Mouse (Mus musculus) G1E (cell line): ENCODE measurements around the gene Sh3gl1. TPM values are rescaled to one million over a fixed set of nuclear protein-coding genes. Genes with fewer than 3 reads are reported as not detected.

Experiments used
- ATAC-seq: 2 replicates; pipeline ENCODE4 v1.8.0; 2016; ENCODE audit warnings: mild to moderate bottlenecking; ENCODE audit not compliant: insufficient number of reproducible peaks, poor library complexity, low FRiP score, severe bottlenecking; ENCODE audit errors: extremely low read depth
- DNase-seq: peaks from one replicate; pipeline ENCODE4 v3.0.0; 2012; ENCODE audit warnings: low spot score
- H3K27me3 ChIP-seq: 2 replicates; pipeline ENCODE4 v1.6.1; 2012; ENCODE audit warnings: mild to moderate bottlenecking, low read length, inconsistent platforms; ENCODE audit not compliant: insufficient read depth
- H3K36me3 ChIP-seq: replicated peaks from 2 replicates; pipeline ENCODE3; 2012; ENCODE audit warnings: mild to moderate bottlenecking, inconsistent platforms
- H3K4me1 ChIP-seq: 2 replicates; pipeline ENCODE4 v1.6.1; 2012; ENCODE audit warnings: low read depth, low read length, inconsistent platforms, mixed read lengths; ENCODE audit not compliant: insufficient read depth
- H3K4me3 ChIP-seq: 2 replicates; pipeline ENCODE4 v1.5.1; 2012; ENCODE audit warnings: low read depth, mild to moderate bottlenecking, inconsistent platforms, low read length, moderate library complexity, mixed read lengths
- H3K9me3 ChIP-seq: replicated peaks from 2 replicates; pipeline ENCODE4 v1.6.1; 2012; ENCODE audit warnings: inconsistent platforms
- CTCF ChIP-seq: IDR thresholded peaks from 2 replicates; pipeline ENCODE4 v1.5.1; 2012; ENCODE audit warnings: low read depth, low read length, inconsistent platforms, mixed read lengths
- GATA1 ChIP-seq: IDR thresholded peaks from 2 replicates; pipeline ENCODE4 v1.6.1; 2012; ENCODE audit warnings: borderline replicate concordance, low read length, inconsistent platforms, mixed read lengths
- GATA2 ChIP-seq: IDR thresholded peaks from 2 replicates; pipeline ENCODE4 v1.6.1; 2012; ENCODE audit warnings: low read depth, low read length, inconsistent platforms, borderline replicate concordance
- POLR2AphosphoS5 ChIP-seq: IDR thresholded peaks from 2 replicates; pipeline ENCODE4 v1.6.1; 2012; ENCODE audit warnings: low read depth, low read length, inconsistent platforms; ENCODE audit not compliant: insufficient replicate concordance
- TAL1 ChIP-seq: conservative IDR thresholded peaks from 2 replicates; pipeline ENCODE4 v1.6.1; 2012; ENCODE audit warnings: low read depth, low read length, inconsistent platforms, mixed read lengths
- polyA plus RNA-seq: library from polyadenylated mRNA; stranded (reverse); fragments of >175 nt; gene quantifications from 2 replicates; pipeline ENCODE4 v1.2.3, GENCODE M21; 2012
- total RNA-seq, 2 experiments: library from RNA; stranded (forward) in 1 of 2; stranded (reverse) in 1 of 2; fragments of 200-1000 nt in 1 of 2; fragments of >200 nt in 1 of 2; fragmentation: Nextera tagmentation in 1 of 2; gene quantifications; 2 replicates each; pipeline ENCODE4 v1.2.3; 2014 to 2017

The Sh3gl1 gene
- total and polyA plus RNA-seq, 3 experiments = 24.3 to 64.2 (median 28.5) TPM

GRCm38 (mm10) chr17:56010255-56010654 lies 26.2 kb downstream of the Sh3gl1 start:
- no peak for ATAC-seq
- peaks cover 40% of the 10 kb centered on the region for H3K36me3 ChIP-seq
- peak overlapping the region; percentile 92; the same call in 1 of the 2 replicates for H3K4me3 ChIP-seq

GRCm38 (mm10) chr17:56009962-56010240 lies 26.5 kb downstream of the Sh3gl1 start:
- TF ChIP-seq POLR2AphosphoS5 (no peak), GATA2 (no peak), CTCF (no peak), TAL1 (no peak), GATA1 (no peak)
- peaks cover 37% of the 10 kb centered on the region for H3K36me3 ChIP-seq
- DNase-seq (no peak), ATAC-seq (no peak)
- H3K4me3 ChIP-seq = peak overlapping the region; percentile 92; the same call in 1 of the 2 replicates
- peaks cover 5% of the 10 kb centered on the region; the same call in 1 of the 2 replicates for H3K27me3 ChIP-seq
- H3K9me3 ChIP-seq = no peaks in the 10 kb centered on the region
- peaks cover 45% of the 10 kb centered on the region for H3K4me1 ChIP-seq

More at GRCm38 (mm10) chr17:56010255-56010654, 26.2 kb downstream of the Sh3gl1 start:
- TF ChIP-seq TAL1 (no peak), POLR2AphosphoS5 (no peak), GATA2 (no peak), GATA1 (no peak), CTCF (no peak)
- Histone ChIP-seq H3K27me3 (peaks cover 2% of the 10 kb centered on the region; the same call in 1 of the 2 replicates), H3K9me3 (no peaks in the 10 kb centered on the region), H3K4me1 (peaks cover 43% of the 10 kb centered on the region)
- DNase-seq = no peak

- Histone ChIP-seq H3K4me1 (peaks cover 45% of the 10 kb centered on the region), H3K36me3 (peaks cover 32% of the 10 kb centered on the region), H3K4me3 (peak overlapping the region; percentile 92), H3K27me3 (peaks cover 5% of the 10 kb centered on the region; the same call in 1 of the 2 replicates), H3K9me3 (no peaks in the 10 kb centered on the region)
- ATAC-seq = peak; percentile 89
- TF ChIP-seq GATA1 = no peak
- no peak for TF ChIP-seq GATA2
- no peak for TF ChIP-seq CTCF
- no peak for TF ChIP-seq POLR2AphosphoS5
- TF ChIP-seq TAL1 = no peak
- peak; percentile 96 for DNase-seq
Observed at GRCm38 (mm10) chr17:56009088-56009961, 27.1 kb downstream of the Sh3gl1 start.

DNA sequence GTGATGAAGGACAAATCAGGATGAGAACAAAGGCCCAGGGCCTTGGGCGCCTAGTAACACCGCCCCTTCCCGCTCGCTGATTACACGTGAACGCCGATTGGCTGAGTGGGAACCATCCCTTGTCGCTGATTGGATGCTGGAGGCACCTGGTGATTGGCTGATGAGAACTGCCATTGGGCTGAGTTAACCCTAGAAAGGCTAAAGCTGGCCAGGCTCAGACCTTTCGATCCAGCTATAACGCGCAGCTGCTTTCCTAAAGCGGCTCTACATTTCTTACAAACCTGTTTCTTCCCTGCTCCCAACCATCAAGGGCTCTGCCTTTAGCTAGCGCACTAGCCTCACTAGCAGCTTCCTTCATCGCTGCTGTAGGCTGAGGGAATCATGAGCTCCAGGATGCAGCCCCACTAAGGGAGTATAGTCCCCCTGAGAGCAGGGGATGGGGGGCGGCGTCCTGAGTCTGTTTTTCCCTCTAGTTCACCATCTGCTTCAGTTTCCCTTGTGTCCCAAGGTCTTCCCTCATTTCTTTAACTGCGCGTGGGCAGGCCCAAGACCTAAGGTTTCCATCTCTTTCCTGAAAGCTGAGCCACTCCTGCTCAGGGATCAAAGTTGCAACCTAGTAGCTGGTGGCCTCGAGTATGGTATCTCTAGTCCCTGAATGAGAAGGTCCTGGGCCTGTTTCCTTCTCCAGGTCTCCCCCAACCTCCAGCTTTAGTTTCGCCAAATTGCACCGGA lies 27.9 kb downstream of the Sh3gl1 start:
- peaks cover 45% of the 10 kb centered on the region for H3K4me1 ChIP-seq
- H3K9me3 ChIP-seq = no peaks in the 10 kb centered on the region
- H3K27me3 ChIP-seq = peaks cover 5% of the 10 kb centered on the region
- TF ChIP-seq GATA1 (no peak), POLR2AphosphoS5 (no peak), CTCF (no peak), TAL1 (no peak), GATA2 (no peak)
- peak overlapping the region; percentile 92 for H3K4me3 ChIP-seq
- peaks cover 29% of the 10 kb centered on the region for H3K36me3 ChIP-seq
- ATAC-seq = peak; percentile 91
- peak; percentile 100 for DNase-seq

- no peak for DNase-seq
- peak overlapping the region; percentile 92; the same call in 1 of the 2 replicates for H3K4me3 ChIP-seq
- TF ChIP-seq GATA2 = no peak
- TF ChIP-seq TAL1 = no peak
- TF ChIP-seq CTCF = no peak
- TF ChIP-seq GATA1 = no peak
- no peak for TF ChIP-seq POLR2AphosphoS5
Observed at GRCm38 (mm10) chr17:56007444-56008355, 28.7 kb downstream of the Sh3gl1 start.

DNA sequence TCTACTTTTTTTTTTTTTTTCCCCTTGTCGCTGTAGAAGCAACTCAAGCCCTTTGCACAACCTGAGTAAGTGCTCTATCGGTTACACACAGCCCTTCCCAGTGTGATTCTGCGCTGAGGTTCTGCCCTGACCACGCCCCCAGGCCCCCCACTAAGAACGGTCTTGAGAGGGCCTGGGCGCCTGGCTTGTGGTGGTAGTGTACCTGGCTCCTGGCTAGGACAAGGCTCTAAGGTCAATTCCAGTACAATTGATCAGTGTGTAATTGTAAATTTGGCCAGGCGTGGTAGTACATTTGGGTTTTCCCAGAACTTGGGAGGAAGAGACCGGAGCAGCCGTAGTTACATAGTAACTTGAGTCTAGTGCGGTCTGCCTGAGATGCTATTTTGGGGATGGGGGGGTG lies 29.5 kb downstream of the Sh3gl1 start:
- DNase-seq (no peak), ATAC-seq (no peak)
- Histone ChIP-seq H3K4me3 (no peak overlapping the region), H3K9me3 (no peaks in the 10 kb centered on the region), H3K4me1 (peaks cover 42% of the 10 kb centered on the region), H3K27me3 (peaks cover 11% of the 10 kb centered on the region), H3K36me3 (peaks cover 18% of the 10 kb centered on the region)
- TF ChIP-seq GATA1 = no peak
- no peak for TF ChIP-seq GATA2
- TF ChIP-seq CTCF = no peak
- TF ChIP-seq TAL1 = no peak
- no peak for TF ChIP-seq POLR2AphosphoS5

More at GRCm38 (mm10) chr17:56007444-56008355, 28.7 kb downstream of the Sh3gl1 start:
- no peaks in the 10 kb centered on the region for H3K9me3 ChIP-seq
- ATAC-seq = no peak
- peaks cover 24% of the 10 kb centered on the region for H3K36me3 ChIP-seq
- peaks cover 11% of the 10 kb centered on the region for H3K27me3 ChIP-seq
- H3K4me1 ChIP-seq = peaks cover 45% of the 10 kb centered on the region
